Mouse (Mus musculus): ENCODE results near the gene Ube2v1.

GRCm38 (mm10) chr2:167624368-167625075, 7.4 kb downstream of the Ube2v1 start:
- TF ChIP-seq CTCF (conservative IDR thresholded peaks at IDR 0.05; ENCODE audit: insufficient read depth, insufficient read length, low read depth, low read length): no peak
- TF ChIP-seq POLR2A (IDR thresholded peaks at IDR 0.05; ENCODE audit: low read depth, low read length): no peak

Data from kidney, adult 2 months (tissue).